Mouse (Mus musculus): Measurements from ENCODE around the gene Gli3. TPM values are rescaled to one million over a fixed set of nuclear protein-coding genes. Genes with fewer than 3 reads are reported as not detected.

The Gli3 gene
- not detected in 2 replicates for polyA plus RNA-seq (2012; ENCODE audit: low replicate concordance)

GRCm38 (mm10) chr13:15462830-15463491, at the start of gene Gli3:
Gene Gli3, plus strand, starts transcription at chr13:15463235.

Data from hematopoietic multipotent progenitor cell, adult 10-12 weeks (in vitro differentiated cells).